Mouse (Mus musculus): ENCODE data around the gene Hnrnpl.

DNA sequence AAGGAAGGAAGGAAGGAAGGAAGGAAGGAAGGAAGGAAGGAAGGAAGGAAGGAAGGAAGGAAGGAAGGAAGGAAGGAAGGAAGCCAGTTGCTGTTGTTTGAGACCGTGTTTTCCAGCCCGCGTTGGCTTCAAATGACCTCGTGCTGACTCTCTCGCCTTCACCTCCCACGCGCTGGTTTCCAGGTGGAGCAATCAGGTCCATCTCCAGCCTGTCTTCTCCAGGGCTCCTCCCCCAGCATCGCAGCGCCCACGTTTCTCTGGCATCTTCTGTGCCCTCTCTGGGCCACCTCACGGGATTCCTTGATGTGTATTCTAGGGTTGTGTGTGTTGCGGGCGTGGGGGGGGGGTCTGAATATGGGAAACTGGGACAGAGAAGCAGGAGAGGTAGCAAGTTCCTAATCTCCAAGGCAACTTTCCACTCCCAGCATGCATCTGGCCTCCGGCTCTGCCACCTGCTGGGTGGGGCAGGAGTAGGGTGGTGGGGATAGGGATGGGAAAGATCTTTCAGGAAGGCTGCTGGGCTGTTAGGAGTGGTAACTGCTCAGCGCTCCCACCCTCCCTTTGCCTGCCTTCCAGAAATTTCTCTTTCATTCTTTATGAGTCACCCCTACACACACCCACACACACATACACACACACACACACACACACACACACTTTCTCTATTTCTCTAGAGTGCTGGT is 54.6 kb downstream of the Hnrnpl start:
- TF ChIP-seq POLR2A (IDR thresholded peaks at IDR 0.05; ENCODE audit: insufficient read depth, low read length): no peak
- TF ChIP-seq CTCF (IDR thresholded peaks at IDR 0.05; ENCODE audit: low read depth, low read length): no peak
- TF ChIP-seq EP300 (IDR thresholded peaks at IDR 0.05; ENCODE audit: insufficient read depth, low read depth, low read length): no peak
